Mouse (Mus musculus) thymus, postnatal 4 days (tissue): ENCODE results near the gene Lrrc51.
A peak's percentile ranks its signal among the peaks of the same experiment; 100 is the strongest.
"Not testable (repeated sequence)": the region's sequence is repeated elsewhere in the genome, so short reads cannot be mapped to it uniquely, and the experiment has no call there.

Source experiments
- DNase-seq: peaks from one replicate; pipeline ENCODE4 v3.0.0; 2021

Lrrc51 gene

GRCm38 (mm10) chr7:101936996-101937395, 3.3 kb upstream of the Lrrc51 start:
- no peak for DNase-seq

GRCm38 (mm10) chr7:101935957-101936356, 2.3 kb upstream of the Lrrc51 start:
- DNase-seq = no peak

GRCm38 (mm10) chr7:101933300-101933699, 395 bp downstream of the Lrrc51 start:
- DNase-seq = peak; percentile 43

- DNase-seq = no peak
Observed at GRCm38 (mm10) chr7:101932551-101932950, 1.1 kb downstream of the Lrrc51 start.

- DNase-seq = no peak
Observed at GRCm38 (mm10) chr7:101928093-101928492, 5.6 kb downstream of the Lrrc51 start.

GRCm38 (mm10) chr7:101925892-101926291, 7.8 kb downstream of the Lrrc51 start:
- not testable (repeated sequence) for DNase-seq

GRCm38 (mm10) chr7:101918071-101918470, 15.6 kb downstream of the Lrrc51 start:
- DNase-seq = peak; percentile 74

GRCm38 (mm10) chr7:101911982-101912381, 21.7 kb downstream of the Lrrc51 start:
- DNase-seq = peak; percentile 37

GRCm38 (mm10) chr7:101910138-101910537, 23.6 kb downstream of the Lrrc51 start:
- no peak for DNase-seq

- DNase-seq = no peak
Observed at GRCm38 (mm10) chr7:101908367-101908766, 25.3 kb downstream of the Lrrc51 start.

GRCm38 (mm10) chr7:101906696-101907095, 27.0 kb downstream of the Lrrc51 start:
- peak; percentile 23 for DNase-seq

- DNase-seq = no peak
Observed at GRCm38 (mm10) chr7:101906287-101906681, 27.4 kb downstream of the Lrrc51 start, which contains the start of gene Tomt. Gene Tomt, minus strand, starts transcription at chr7:101906359.

- DNase-seq = peak; percentile 95
Observed at GRCm38 (mm10) chr7:101905561-101906286, 28.0 kb downstream of the Lrrc51 start, which contains the start of gene Lamtor1. Gene Lamtor1, plus strand, starts transcription at chr7:101905904.

- DNase-seq = no peak
Observed at GRCm38 (mm10) chr7:101902846-101903245, 30.8 kb downstream of the Lrrc51 start.

GRCm38 (mm10) chr7:101901969-101902368, 31.7 kb downstream of the Lrrc51 start:
- no peak for DNase-seq

- DNase-seq = no peak
Observed at GRCm38 (mm10) chr7:101900331-101901097, 33.2 kb downstream of the Lrrc51 start.

GRCm38 (mm10) chr7:101896104-101897066, 37.3 kb downstream of the Lrrc51 start:
- peak; percentile 95 for DNase-seq

- DNase-seq = no peak
Observed at GRCm38 (mm10) chr7:101895695-101896094, 38.0 kb downstream of the Lrrc51 start.

GRCm38 (mm10) chr7:101888460-101888859, 45.2 kb downstream of the Lrrc51 start:
- no peak for DNase-seq

GRCm38 (mm10) chr7:101886274-101886673, 47.4 kb downstream of the Lrrc51 start:
- DNase-seq = no peak

- DNase-seq = no peak
Observed at GRCm38 (mm10) chr7:101884160-101884559, 49.5 kb downstream of the Lrrc51 start.

GRCm38 (mm10) chr7:101882413-101883154, 51.1 kb downstream of the Lrrc51 start:
- no peak for DNase-seq
